Mouse (Mus musculus): Measurements from ENCODE around the gene Tmem211.

DNA sequence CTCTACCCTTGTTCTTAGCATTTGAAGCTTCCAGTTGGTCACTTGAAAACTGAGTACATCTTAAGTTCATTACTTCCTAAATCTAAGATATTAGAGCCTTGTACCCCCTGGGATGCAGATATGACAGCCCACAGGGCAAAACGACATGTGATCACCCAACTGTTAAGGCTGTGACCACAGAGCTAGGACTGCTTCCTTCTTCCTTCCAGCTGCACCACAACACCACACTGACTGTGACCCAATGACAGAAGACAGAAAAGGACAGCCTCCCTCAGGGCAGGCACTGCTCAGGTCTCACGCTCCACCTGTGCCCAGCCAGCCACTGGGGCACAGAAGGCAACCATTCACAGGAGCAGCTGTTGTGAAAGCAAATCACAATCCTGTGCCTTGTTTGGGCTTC is 57.0 kb downstream of the Tmem211 start:
- no peak for TF ChIP-seq CTCF (IDR thresholded peaks at IDR 0.05)
- TF ChIP-seq EP300 (IDR thresholded peaks at IDR 0.05): no peak
